Comparison of ENCODE assay signal across 9 mouse cellular contexts in the genomic region with DNA sequence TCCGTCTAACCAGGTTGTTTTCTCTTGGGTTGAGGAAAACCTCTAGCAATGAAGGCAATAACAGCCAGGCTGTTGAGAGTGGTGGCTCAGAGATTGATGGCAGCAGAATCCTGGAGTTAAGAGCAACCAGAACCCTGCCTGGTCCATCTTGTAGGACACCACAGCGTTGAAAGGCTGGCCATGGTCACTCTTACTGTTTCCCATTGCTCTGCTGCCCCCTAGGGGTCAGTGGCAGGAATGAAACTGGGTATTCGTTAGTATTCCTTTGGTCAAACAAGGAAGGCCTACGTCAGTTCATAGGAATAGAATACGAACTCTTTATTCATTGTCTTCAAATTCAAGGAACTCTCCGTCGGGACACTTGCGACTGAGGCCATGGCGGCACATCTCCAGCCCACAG. TPM values are rescaled to one million over a fixed set of nuclear protein-coding genes. Genes with fewer than 3 reads are reported as not detected.
DNase-seq lines count a peak whose midpoint lies in the region; ATAC-seq and TF ChIP-seq lines count a peak whose summit lies in the region.
"Had no signal": no experiment of that assay in that cellular context is flagged by ENCODE, and none has a peak within 500 bp of the region (broad histone marks: within the 10 kb centered on the region; RNA-seq: fewer than 3 reads in every experiment).

No protein-coding gene starts in this region.

- peak; percentile 94 for TF ChIP-seq CTCF in Patski (IDR thresholded peaks at IDR 0.05)
- TF ChIP-seq CTCF in lung, adult 2 months (IDR thresholded peaks at IDR 0.05; ENCODE audit: insufficient read depth, low read length) = peak; percentile 86

- no peak overlapping the region for H3K4me3 ChIP-seq in lung, adult 2 months (replicated peaks; ENCODE audit: extremely low read depth, low read depth, low read length)
- H3K4me3 ChIP-seq: megakaryocyte, embryonic 14.5 days had no signal

- peaks cover 66% of the 10 kb centered on the region for H3K27me3 ChIP-seq in Patski

- DNase-seq in A20 (ENCODE audit: low read depth, low spot score) = peak; percentile 47
- DNase-seq in Patski (ENCODE audit: low read depth, low spot score) = peak; percentile 6
- peak; percentile 67 to 84 for DNase-seq in cerebellum, postnatal 25 days
- peak; percentile 34 to 60 for DNase-seq in frontal cortex, postnatal 25 days (ENCODE audit: low spot score in 2 of 2)
- DNase-seq in kidney, postnatal 4 days = peak; percentile 80 to 85
- peak; percentile 49 for DNase-seq in lung, adult 2 months
- DNase-seq in retina, adult 2 months (ENCODE audit: low read depth, low spot score) = peak; percentile 26
- DNase-seq in T-cell, adult 2 months (ENCODE audit: low spot score) = no peak

- 12% methylated on average over 9 of the region's 9 CpGs for WGBS in lung, adult 2 months

- H3K4me1 ChIP-seq in lung, adult 2 months (ENCODE audit: control insufficient read depth, insufficient read depth, low read length) = no peaks in the 10 kb centered on the region
- H3K4me1 ChIP-seq: megakaryocyte, embryonic 14.5 days had no signal

- TF ChIP-seq POLR2A in lung, adult 2 months (IDR thresholded peaks at IDR 0.05; ENCODE audit: borderline replicate concordance, extremely low read depth, low read depth, low read length) = no peak

- in situ Hi-C loops in Patski (cut with MboI; ENCODE audit: low pct_unique_long_range_greater_than_20kb) = loop anchor here (10.0 kb wide), 1 partner anchor 164 kb away; no protein-coding TSS in a partner anchor

- CTCF ChIA-PET in Patski (lab: Charles Lee) = interaction anchor here (1.0 kb wide), 3 partner anchors 16 to 163 kb away, joined by 3 read pairs; no protein-coding TSS in a partner anchor

- POLR2A ChIA-PET in Patski (lab: Charles Lee) = no interaction called here

- ATAC-seq in Patski = peak; percentile 85

RNA-seq across cellular contexts. Expression of a gene that starts 18.4 kb away (rescaled TPM):
- polyA plus RNA-seq in Patski (2021) = not detected
- 0.42 and 1.0 TPM in 2 replicates for polyA plus RNA-seq in lung, adult 2 months (2012; rRNA removed)

RNA-seq across cellular contexts. Expression of a gene that starts 43.7 kb away (rescaled TPM):
- polyA plus RNA-seq in Patski (2021) = not detected
- polyA plus RNA-seq in lung, adult 2 months (2012; rRNA removed) = 0.86 and 1.5 TPM in 2 replicates
